Mouse (Mus musculus) thymus, postnatal 25 days (tissue): ENCODE data around the gene Pon2.
"Not testable (repeated sequence)": the region's sequence is repeated elsewhere in the genome, so short reads cannot be mapped to it uniquely, and the experiment has no call there.

Source experiments
- DNase-seq: peaks from one replicate; pipeline ENCODE4 v3.0.0; 2022

The Pon2 gene

DNA sequence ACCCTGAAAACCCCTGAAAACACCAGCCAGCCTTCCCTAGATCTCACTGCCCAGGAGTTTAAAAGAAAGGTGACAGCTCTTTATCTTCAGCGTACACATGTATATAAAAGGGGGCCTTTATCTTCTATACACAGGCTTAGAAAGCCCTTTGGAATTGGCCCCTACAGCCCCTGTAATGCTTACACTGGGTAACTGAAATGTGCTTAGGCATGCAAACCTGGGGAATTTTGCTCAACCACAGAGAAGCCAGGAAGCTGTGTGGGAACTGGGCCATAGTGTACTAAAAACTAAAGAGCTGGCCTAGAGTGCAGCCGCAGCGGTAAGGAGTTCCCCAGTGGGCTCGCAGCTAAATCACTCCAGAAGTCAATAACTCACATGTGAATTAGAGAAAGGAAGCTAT, 6.8 kb downstream of the Pon2 start:
- DNase-seq = no peak

DNA sequence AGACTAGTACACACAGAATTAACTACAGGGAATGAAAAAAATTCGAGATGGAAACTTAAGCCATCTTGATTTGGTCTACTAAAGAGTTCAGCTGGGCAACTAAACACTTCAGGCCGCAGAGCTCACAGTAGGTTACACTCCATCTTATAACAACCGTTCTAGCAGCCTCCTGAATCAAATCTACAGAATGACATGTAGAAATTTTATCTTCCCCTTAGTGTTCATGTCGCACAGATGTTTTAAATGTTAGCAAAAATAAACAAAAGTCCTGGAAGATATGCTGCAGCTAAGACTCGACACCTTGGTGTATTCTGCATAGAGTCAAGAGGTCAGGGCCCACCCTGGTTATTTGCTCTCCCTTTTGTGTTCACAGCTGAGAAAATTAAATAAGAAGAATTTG, 10.3 kb downstream of the Pon2 start:
- no peak for DNase-seq

DNA sequence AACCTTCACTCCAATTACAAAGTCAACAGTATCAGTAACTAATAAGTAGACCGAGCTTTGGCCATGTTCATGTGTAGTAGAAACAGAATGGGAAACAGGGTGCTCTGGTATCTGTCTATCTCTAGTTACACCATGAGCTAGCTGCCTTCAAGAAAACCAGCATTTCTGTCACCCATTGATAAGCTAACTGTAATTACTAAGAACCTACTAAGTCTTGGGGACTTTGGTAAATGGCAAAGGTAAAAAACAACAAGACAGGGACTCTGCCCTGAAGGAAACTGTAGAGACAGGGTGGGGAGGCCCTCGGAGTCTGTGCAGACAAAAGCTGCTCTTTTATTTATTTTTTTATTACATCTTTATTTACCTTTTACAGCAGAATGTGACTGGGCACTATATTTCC, 10.9 kb downstream of the Pon2 start:
- no peak for DNase-seq

DNA sequence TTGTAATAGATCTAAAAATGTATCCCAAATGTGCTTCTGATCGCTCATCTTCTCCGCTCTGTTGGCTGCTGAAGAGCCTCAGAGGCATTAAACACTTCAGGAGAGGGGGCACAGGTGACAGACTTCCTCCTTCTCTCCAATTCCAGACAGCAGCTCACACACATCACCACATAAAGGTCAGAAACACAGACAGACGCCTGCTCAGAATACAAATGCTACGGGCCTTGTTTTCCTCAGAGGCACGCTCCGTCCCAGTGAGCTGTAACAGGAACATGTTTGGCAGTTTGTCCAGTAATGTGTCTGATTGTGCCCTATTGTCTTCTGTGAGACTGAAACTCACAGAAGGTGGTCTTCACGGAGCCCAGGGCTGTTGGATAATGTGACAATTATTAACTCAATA, 15.8 kb downstream of the Pon2 start:
- no peak for DNase-seq

DNA sequence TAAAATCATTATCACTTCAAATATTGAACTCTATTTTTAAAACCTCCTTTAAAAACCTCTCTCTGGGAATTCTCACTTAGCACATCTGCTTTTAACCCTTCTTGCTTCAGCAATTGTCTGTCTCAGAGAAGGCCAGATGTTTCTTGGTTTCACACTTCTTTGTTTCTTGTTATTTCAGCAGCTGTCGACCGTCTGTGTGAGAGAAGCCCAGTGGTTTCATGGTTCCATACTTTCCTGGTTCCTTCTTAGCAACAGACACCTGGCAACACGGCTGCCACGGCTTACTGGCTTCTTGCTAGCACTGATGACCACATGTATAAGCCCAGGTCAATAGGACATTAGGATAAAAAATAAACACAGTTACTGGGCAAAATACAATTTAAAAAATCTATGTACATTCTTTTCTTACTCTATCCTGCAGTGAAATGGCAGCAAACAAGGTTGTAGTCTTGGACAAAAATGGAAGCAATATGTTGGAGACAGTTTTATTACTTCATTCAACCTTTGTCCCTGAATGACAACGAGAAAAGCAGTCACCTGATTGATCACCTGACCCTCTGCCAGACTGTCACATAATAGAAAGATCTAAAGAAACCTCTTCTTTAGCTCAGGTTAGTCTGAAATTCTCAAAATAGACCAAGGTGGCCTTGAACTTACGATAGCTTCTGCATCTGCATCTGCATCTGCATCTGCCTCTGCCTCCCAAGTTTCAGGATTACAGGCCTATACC, 17.5 kb downstream of the Pon2 start:
- no peak for DNase-seq

DNA sequence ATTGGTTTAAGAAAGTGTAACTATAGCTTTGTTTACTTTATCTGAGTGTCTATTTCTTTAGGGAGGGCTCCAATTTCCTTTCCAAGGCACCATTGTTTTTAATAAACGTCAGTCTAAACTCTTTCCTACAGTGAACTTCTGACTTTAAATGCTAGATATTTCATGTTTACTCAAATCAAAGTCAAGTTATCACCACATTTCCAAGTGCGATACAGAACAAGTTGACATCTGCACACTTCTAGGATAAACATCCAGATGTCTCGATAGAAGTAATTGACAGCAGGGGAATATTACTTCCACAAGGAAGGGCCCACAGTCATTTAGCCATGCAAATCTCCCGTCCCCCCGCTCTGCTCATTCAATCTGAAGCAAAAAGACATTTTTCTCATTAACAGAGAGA, 20.3 kb downstream of the Pon2 start:
- no peak for DNase-seq

DNA sequence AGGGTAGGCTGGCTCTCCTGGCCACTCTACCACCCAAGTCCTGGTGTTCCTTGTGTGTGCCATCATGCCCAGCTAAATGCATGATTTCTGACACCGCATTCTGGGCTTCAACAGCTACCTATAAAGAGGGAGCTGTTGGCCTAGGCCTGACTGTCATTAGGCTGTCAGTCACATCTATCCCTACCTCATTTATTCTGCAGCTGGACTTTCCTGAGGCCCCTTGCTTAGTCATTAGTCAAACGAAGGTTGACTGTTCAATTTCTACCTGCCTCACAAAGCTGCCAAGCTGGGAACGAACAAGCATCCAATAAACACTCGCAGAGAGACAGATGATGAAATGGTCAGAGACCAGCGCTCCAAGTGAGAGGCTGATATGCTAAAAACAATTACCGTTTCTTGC, 28.6 kb downstream of the Pon2 start:
- DNase-seq = no peak

DNA sequence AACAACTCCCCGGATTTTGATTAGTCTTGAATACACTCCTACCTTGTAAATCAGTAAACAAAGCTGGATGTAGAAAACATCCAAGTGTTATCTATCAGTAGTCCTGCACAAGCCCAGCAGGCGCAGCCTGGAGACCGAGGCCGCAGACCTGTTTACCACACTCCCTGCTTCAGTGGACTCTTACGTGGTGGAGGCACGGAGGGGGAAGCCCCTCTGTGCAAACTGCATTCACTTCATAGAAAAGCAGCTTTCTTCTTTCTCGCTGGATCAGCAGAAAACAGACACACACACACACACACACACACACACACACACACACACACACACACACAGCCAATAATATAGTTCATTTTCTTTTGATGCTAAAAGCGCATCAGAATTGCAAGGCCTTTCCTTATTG, 33.5 kb downstream of the Pon2 start:
- no peak for DNase-seq

DNA sequence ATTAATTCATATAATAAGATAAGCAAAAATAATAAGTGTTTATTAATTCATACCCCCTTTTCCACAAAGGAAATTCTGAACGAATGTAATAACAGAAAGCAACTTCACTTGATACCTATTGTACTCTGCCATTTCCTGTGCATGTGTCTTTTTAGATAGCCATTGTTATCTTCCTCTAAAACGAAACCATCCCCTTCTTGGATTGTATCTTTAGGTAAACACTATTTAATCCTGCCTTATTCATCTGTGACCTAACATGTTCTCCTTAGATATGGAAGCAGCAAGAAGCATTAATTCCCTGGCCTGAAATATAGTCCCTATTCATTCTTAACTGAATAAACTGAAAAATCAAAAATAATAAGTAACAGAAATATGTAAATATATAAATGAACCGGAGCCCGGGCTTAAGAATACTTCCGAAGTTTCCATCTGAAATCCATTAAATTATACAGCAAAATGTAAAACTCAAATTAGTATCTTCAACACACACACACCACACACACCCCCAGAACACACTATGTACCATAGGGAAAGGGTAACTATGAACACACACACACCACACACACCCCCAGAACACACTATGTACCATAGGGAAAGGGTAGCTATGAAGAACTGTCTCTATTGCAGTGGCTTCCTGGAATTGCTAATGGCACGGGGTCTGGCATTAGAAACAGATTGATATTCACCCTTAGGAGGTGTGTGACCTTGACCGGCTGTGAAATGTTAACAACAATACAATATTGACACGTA, 34.8 kb downstream of the Pon2 start:
- no peak for DNase-seq

DNA sequence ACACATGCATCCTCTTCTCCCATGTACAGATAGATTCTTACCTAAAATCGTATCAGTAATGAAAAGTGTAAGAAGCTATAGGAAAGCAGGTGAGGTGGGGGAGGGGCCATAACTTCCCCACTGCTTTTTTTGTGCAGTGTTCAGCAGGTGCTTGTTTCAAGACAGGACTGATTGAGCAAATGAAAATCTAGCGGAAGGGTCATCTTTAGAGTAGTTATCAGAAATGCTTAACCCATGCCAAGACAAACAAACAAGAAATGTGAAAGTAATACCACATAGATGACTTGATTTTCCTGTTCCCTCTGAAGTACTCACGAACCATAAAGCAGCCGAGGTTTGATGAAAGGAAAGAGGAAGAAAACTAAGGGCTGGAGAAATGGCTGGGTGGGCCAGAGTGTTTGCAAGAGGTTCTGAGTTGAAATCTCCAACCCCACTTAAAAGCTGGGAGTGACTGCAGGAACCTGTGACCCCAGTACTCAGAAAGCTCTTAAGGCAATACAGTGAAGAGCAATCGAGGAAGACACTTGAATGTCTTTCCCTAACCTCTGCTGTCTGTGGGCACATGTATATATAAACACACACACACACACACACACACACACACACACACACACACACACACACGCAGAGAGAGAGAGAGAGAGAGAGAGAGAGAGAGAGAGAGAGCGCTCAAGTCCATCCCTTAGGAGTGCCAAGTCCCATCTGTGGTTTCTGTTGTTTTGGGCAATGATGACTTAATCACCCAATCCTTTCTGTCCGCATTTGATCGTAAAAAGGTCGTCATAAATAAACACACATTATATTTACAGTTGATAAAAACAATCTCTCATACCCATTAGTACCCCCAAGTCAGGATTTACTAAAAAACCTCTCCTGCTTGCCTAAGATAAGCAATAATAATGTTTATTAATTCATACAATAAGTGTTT, 35.7 kb downstream of the Pon2 start:
- DNase-seq = no peak

DNA sequence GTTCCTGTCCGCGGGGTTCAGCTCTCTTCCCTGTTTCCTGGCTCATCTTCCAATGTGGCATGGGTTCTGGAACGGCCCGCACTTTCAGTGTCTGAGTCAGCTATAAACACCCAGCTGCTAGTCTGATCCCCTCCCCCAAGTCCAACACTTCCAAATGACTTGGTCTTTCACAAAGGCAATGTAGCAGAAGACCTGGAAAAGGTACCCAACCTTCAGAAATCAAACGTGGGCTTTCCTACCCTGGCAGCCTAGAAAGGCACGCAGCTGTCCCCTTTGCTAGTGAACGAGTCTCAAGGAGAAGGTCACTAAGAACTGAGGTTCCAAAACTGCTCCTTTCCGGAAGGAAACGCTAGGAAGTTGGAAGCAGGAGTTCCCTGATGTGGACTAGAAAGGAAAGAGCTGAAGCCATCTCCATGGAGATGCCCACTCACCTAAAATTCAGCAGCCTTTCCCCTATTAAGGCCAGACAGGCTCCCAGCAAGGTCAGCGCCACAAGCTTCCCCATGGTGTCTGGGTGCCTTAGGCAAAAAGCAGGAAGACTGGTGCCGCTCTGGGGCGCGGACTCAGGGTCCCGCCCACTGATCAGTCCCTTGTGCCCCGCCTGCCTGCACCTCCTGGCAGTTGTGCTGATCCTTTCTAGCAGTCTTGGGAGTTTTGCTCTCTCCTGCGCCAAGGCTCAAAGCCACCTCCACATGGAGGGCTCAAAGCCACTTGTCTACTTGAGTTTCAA, 42.4 kb downstream of the Pon2 start, which contains the start of gene Pon3:
Gene Pon3 (minus strand): TSS at position 565 of the 730 bp plus-strand sequence.
- peak; percentile 38 for DNase-seq

DNA sequence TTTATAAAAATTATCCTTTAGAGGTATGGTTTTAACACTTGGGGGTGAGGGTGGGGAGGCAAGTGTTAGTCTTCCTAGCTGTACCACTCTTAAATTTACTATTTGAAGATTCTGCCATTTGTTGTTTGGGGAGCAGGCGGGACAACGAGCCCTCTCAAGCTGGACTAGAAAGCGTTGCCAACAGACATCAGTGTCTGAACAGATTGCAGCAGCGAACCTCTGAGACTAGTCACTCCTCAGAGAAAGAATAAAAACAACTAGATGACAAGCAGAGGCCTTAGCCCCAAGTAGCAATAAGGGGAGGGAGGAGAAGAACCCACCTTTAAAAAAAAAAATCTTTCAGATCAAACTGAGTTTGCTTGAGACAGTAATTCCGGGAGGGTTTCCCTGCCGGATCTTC, 43.0 kb downstream of the Pon2 start:
- no peak for DNase-seq

DNA sequence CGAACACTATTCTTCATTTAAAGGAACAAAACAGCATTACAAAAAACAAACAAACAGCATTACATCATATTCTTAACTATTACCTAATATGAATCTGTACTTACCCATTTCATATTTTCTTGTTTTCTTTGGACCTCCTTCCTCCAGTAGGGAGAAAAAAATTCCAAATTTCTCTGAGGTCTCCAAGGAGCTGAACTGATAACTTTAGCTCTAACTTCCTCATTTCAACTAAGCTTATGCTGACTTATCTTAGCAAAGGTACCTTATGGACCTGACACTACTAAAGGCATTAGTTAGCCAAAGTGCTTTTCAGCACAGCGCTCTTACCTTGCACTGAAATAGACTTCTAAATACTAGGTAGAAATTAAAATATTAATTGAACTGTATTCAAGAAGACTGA, 43.4 kb downstream of the Pon2 start:
- DNase-seq = no peak

DNA sequence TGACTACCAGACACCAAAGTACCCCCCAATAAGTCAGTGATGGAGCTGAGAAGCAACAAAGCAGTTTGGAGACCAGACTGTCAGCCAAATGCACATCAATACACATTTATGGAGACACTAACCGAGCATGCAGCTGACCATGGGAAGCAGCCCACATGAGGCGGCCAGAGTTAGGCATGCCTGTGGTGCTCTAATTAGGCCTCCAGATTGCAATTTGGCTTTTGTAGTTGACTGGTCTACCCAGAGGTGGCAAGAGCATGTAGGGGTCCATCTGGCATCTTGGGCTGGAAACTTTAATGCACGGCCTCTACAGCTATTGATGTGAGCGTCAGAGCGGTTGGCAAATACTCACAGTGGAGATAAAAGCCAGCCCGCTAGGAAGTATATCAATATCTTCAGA, 52.3 kb downstream of the Pon2 start:
- no peak for DNase-seq

DNA sequence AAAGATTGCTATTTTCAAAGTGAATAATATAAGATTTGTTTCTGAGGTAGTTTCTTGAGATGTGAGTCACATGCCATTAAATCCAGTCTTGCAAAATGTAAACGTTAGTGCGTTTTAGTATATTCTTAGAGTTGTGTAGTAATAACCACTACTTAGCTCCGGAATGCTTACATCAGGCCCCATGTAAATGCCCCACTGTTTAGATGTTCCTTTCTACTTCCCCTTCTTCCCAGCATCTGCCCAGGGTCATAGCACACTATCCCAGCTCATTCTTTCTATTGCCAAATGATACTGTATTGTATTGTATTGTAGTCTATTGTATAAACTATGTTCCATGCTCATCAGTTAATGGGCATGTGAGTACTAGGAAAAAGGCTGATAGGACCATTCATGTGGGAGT, 59.5 kb downstream of the Pon2 start:
- no peak for DNase-seq

DNA sequence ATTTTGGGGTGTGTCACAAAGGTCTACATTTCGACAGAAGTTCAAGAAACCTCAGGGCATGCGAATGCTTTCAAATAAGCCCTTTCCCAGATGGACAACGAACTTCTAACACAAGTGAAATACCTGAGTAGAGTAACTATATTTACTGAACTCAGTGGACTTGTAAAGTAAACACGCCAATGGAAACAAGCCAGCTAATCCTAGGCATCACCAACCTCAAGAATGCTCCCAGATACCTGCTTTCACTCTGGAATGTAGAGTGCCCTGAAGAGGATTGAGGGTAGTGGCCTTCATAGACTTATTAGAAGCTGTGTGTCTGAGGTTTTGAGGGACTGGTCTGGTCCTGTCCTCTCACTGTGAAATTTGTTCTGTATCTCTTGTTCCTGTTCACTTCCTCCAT, 60.7 kb downstream of the Pon2 start:
- DNase-seq = no peak

DNA sequence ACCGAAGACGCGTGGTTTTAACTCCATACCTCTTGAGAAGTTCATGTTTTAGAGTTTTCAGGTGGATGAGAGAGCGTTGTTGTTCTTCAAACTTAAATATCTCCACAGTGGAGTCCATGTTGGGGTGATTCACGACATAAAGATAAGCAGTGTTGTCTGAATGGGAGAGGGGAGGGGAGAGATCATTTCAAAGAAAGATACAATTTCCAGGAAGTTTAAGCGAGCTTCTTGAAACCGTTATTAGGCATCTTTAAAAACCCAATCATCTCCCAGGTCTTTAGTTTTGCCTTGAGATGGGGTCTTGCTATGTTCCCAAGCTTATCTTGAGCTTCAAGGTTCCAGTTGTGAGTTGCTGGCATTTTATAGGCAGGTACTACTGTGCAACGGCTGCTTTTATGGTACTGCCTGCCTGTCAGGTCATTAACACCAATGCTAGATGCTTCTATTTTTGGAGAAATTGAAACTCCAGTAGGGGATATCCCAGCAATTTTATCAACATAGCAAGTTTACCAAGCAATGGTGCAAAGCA, 61.3 kb downstream of the Pon2 start:
- no peak for DNase-seq

DNA sequence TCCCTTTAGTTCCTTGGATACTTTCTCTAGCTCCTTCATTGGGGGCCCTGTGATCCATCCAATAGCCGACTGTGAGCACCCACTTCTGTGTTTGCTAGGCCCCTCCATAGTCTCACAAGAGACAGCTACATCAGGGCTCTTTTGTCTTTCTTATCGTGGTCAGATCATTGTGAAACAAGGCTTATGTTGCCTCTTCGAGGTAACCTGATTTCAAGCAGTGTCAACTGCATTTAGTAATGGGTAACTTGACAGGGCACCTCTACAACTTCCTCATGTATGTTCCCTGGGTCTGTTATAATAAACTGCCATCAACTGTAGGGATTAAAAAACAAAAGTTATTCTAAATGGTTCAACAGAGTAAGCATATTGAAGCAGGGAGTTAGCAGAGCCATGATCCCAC, 63.7 kb downstream of the Pon2 start:
- DNase-seq = no peak

DNA sequence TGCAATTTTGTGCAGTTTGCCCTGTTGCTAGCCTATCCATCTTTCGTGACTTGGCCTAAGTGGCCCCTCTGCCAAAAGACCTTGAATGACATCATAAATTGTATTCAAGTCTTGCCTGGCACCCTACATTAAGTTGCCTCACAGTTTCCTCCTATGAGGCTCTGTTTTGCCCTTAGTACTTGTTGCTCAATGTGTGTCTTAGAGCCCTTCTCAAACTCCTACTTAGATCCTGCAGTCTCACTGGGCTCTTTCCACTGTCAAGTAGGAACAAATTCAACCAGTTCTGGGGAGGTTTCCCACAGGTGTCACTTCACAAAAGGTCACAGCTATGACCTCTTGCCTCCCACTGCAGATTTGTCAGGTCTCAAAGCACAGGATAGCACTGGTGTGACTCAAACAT, 64.4 kb downstream of the Pon2 start:
- DNase-seq = no peak

DNA sequence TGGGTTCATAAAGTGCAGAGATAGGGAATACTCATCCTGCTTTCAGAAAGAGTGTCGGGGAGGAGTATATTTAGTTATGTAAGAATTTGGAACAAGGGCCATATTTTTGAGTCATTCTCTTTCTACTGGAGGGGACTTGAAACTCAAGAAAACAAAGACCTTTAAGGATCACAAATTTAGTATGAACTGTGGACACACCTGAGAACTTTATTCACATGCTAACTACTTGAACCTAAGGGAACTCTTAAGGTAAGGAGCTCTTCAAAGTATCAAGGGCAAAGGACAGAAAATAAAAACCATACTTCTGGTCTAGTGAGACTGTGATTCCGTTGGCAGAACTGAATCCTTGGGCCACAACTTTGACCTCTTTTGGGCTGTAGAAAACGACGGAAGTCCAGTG, 66.2 kb downstream of the Pon2 start:
- no peak for DNase-seq

DNA sequence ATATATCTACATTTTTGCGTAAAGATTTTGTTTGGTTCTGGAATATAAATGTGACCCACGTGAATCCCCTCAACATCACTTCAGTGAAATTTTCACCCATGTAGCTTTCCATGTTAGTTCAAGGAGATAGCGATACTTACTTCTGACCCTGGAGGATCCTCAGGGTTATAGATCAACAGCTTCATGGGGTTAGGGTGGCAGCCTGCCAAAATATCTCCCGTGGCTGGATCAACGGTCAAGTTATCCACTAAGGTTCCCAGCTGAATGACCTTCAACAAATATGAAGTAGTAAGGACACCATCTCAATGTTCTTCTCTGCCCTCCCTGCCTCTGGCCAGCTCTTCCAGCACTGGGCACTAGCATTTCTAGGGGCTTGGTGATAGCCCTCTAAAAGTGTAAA, 68.0 kb downstream of the Pon2 start:
- DNase-seq = no peak

DNA sequence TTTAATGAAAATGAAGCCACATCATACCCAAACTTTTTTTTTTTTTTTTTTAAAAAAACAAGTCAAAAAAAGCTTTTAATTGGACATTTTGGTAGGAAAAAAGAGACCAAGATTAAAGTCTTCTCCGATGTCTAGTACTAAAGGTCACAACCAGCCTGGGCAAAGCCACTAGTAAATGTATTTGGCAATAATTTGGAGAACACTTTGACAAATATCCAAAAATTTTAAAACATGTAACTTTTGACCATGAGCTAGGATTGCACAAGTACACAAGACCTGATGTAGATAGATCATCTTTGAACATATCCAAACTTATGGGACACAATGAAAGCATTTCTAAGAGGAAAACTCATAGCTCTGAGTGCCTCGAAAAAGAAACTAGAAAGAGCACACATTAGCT, 74.7 kb downstream of the Pon2 start:
- DNase-seq = not testable (repeated sequence)

DNA sequence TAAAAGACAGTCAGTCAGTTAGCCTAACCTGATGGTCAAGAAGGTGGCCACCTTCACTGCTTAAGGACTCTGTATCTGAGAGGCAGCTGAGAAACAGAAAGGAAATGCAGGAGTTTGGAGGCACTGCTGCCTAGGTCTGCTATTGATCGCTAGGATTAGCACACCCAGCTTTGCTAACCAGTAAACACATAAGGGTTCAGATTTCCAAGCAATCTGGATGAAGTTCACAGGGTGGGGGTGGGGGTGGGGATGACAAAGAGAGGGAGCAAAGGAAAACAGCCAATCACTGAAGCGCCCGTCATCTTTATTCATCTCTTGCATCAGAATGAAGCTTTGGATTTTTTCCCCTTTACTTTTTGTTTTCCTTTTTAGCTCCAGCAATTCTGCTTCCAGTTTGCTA, 76.2 kb downstream of the Pon2 start:
- DNase-seq = no peak
